ENCODE assay signal across 8 mouse cellular contexts in the genomic region with DNA sequence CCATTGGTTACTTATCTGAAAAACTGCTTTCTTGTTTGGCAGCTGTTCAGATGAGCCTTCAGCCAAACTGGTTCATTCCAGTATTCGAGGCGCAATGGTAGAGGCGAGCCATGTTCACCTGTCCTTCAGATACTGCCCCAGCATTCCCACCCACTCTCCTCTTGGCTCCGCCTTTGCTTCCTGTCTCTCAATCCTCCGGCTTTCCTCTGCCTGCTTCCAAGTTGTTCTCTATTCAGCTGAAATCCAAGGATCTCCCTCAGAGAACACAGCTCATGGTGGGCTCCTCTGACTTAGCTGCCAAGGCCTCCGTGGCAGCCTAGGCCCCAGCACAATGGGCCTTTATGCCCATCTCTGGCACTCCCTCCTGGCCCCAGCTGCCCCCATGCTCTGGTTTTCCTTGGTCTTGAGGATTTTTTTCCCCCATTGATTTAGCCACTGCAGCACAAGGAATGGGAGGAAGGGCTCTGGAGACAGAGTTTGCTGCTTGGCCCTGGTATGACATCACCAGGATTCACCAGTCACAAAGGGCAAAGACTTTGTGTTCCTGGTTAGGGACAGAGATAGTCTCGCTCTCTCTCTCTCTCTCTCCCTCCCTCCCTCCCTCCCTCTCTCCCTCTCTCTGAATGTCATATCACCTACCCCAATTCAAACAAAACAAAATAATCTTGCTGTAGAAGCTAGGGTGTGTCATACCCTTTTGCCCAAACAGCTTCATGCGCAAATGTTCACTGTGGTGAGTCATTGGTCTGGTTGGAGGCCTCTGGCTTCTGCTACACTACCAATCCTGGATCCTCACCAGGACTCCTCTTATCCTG.
DNase-seq lines count a peak whose midpoint lies in the region; ATAC-seq and TF ChIP-seq lines count a peak whose summit lies in the region.

No protein-coding gene starts in this region.

- ATAC-seq in intestine, embryonic 14.5 days (replicated peaks; ENCODE audit: low FRiP score, low TSS enrichment, low read depth): peak; percentile 48; the same call in 1 of the 2 replicates
- no peak for ATAC-seq in intestine, postnatal 0 days
- peak; percentile 87 for ATAC-seq in forebrain, postnatal 0 days
- ATAC-seq in stomach, postnatal 0 days (ENCODE audit: low FRiP score, low TSS enrichment): peak; percentile 88

- no peak for DNase-seq in intestine, embryonic 14.5 days (ENCODE audit: low spot score)
- DNase-seq in adipocyte (ENCODE audit: low spot score): peak; percentile 68
- peak; percentile 75 for DNase-seq in forebrain, postnatal 0 days
- peak; percentile 51 to 58 for DNase-seq in layer of hippocampus, postnatal 36 days
- DNase-seq in stomach, postnatal 0 days (ENCODE audit: low spot score): peak; percentile 73
- no peak for DNase-seq in embryo, embryonic 11 days
- no peak for DNase-seq in thymus, postnatal 0 days (ENCODE audit: low spot score)

- no peak overlapping the region for H3K9ac ChIP-seq in intestine, embryonic 14.5 days (ENCODE audit: low read length)
- no peak overlapping the region for H3K9ac ChIP-seq in intestine, postnatal 0 days (ENCODE audit: low read depth, low read length)
- H3K9ac ChIP-seq in forebrain, postnatal 0 days: no peak overlapping the region
- no peak overlapping the region for H3K9ac ChIP-seq in stomach, postnatal 0 days (ENCODE audit: low read length)

- 76% methylated on average over 8 of the region's 8 CpGs for WGBS in intestine, embryonic 14.5 days
- WGBS in intestine, postnatal 0 days: 59% methylated on average over 8 of the region's 8 CpGs
- WGBS in forebrain, postnatal 0 days: 54% methylated on average over 8 of the region's 8 CpGs
- WGBS in stomach, postnatal 0 days: 60% methylated on average over 8 of the region's 8 CpGs

- TF ChIP-seq EP300 in stomach, postnatal 0 days (optimal IDR thresholded peaks at IDR 0.05): no peak

- H3K36me3 ChIP-seq in intestine, embryonic 14.5 days (ENCODE audit: control insufficient read depth, insufficient read depth, low read length): no peaks in the 10 kb centered on the region
- H3K36me3 ChIP-seq in intestine, postnatal 0 days (ENCODE audit: control insufficient read depth, insufficient read depth): no peaks in the 10 kb centered on the region
- no peaks in the 10 kb centered on the region for H3K36me3 ChIP-seq in forebrain, postnatal 0 days (ENCODE audit: insufficient read depth)
- H3K36me3 ChIP-seq in stomach, postnatal 0 days (ENCODE audit: control insufficient read depth, insufficient read depth, low read length): no peaks in the 10 kb centered on the region

- no peak for TF ChIP-seq CTCF in intestine, postnatal 0 days (IDR thresholded peaks at IDR 0.05; ENCODE audit: low read depth)
- no peak for TF ChIP-seq CTCF in forebrain, postnatal 0 days (IDR thresholded peaks at IDR 0.05; ENCODE audit: low read depth)
- TF ChIP-seq CTCF in stomach, postnatal 0 days (IDR thresholded peaks at IDR 0.05; ENCODE audit: low read depth): no peak

- no peaks in the 10 kb centered on the region for H3K9me3 ChIP-seq in intestine, embryonic 14.5 days (ENCODE audit: control insufficient read depth, low read length)
- H3K9me3 ChIP-seq in intestine, postnatal 0 days (ENCODE audit: control insufficient read depth): no peaks in the 10 kb centered on the region
- no peaks in the 10 kb centered on the region for H3K9me3 ChIP-seq in forebrain, postnatal 0 days (ENCODE audit: low read length)
- H3K9me3 ChIP-seq in stomach, postnatal 0 days (ENCODE audit: control insufficient read depth, low read length): no peaks in the 10 kb centered on the region

- H3K4me3 ChIP-seq in intestine, embryonic 14.5 days (ENCODE audit: low read depth, low read length): no peak overlapping the region
- H3K4me3 ChIP-seq in intestine, postnatal 0 days (ENCODE audit: low read depth, low read length): no peak overlapping the region
- H3K4me3 ChIP-seq in forebrain, postnatal 0 days (ENCODE audit: low read depth, low read length): no peak overlapping the region
- H3K4me3 ChIP-seq in stomach, postnatal 0 days (ENCODE audit: low read depth, low read length): no peak overlapping the region

- H3K27me3 ChIP-seq in intestine, embryonic 14.5 days (replicated peaks; ENCODE audit: control insufficient read depth, insufficient read depth, low read length): no peaks in the 10 kb centered on the region
- no peaks in the 10 kb centered on the region for H3K27me3 ChIP-seq in intestine, postnatal 0 days (replicated peaks; ENCODE audit: control insufficient read depth, insufficient read depth, low read length)
- no peaks in the 10 kb centered on the region for H3K27me3 ChIP-seq in forebrain, postnatal 0 days (ENCODE audit: insufficient read depth, low read length)
- H3K27me3 ChIP-seq in stomach, postnatal 0 days (ENCODE audit: control insufficient read depth, insufficient read depth, low read length): no peaks in the 10 kb centered on the region

- H3K4me1 ChIP-seq in intestine, embryonic 14.5 days (replicated peaks; ENCODE audit: control insufficient read depth, insufficient read depth, low read length): 0 out of 2 replicates have a peak, but pooled peaks cover 2% of the 10 kb centered on the region
- no peaks in the 10 kb centered on the region for H3K4me1 ChIP-seq in intestine, postnatal 0 days (replicated peaks; ENCODE audit: control insufficient read depth, insufficient read depth, low read length)
- H3K4me1 ChIP-seq in forebrain, postnatal 0 days (ENCODE audit: insufficient read depth): no peaks in the 10 kb centered on the region
- H3K4me1 ChIP-seq in stomach, postnatal 0 days (replicated peaks; ENCODE audit: control insufficient read depth, insufficient read depth): no peaks in the 10 kb centered on the region

- H3K4me2 ChIP-seq in intestine, embryonic 14.5 days (ENCODE audit: low read length): no peak overlapping the region
- H3K4me2 ChIP-seq in intestine, postnatal 0 days (replicated peaks; ENCODE audit: low read depth): no peak overlapping the region
- H3K4me2 ChIP-seq in forebrain, postnatal 0 days (ENCODE audit: low read depth): no peak overlapping the region
- H3K4me2 ChIP-seq in stomach, postnatal 0 days (replicated peaks; ENCODE audit: low read depth): no peak overlapping the region

- no peak overlapping the region for H3K27ac ChIP-seq in intestine, embryonic 14.5 days (ENCODE audit: low read depth)
- H3K27ac ChIP-seq in intestine, postnatal 0 days (ENCODE audit: low read depth, low read length): no peak overlapping the region
- peak overlapping the region; percentile 62 for H3K27ac ChIP-seq in forebrain, postnatal 0 days (ENCODE audit: low read depth, low read length)
- peak overlapping the region; percentile 92 for H3K27ac ChIP-seq in stomach, postnatal 0 days (replicated peaks)

Comparison
In these comparisons a context has a peak if more than half of its experiments do, and no peak if none do; other contexts are left out.
1. DNase-seq: peak in adipocyte (single experiment), forebrain, postnatal 0 days (single experiment), layer of hippocampus, postnatal 36 days (2 of 2) and stomach, postnatal 0 days (single experiment); none in intestine, embryonic 14.5 days (single experiment), embryo, embryonic 11 days (single experiment) and thymus, postnatal 0 days (single experiment).
2. H3K27ac ChIP-seq: peak in forebrain, postnatal 0 days (single experiment) and stomach, postnatal 0 days (single experiment); none in intestine, embryonic 14.5 days (single experiment) and intestine, postnatal 0 days (single experiment).